In genomic region chr2:32776192-32776591, GRCm38 (mm10) we compare ENCODE assay signal across 1 mouse cellular context.
TF ChIP-seq lines count a peak whose summit lies in the region.

No protein-coding gene starts in this region.

TF ChIP-seq in CH12.LX, 34 proteins besides CTCF, POLR2A, EP300 and RAD21 (continued from another document):
- TF ChIP-seq TBP (conservative IDR thresholded peaks at IDR 0.05; ENCODE audit: low read depth, low read length) (no peak), PAX5 (IDR thresholded peaks at IDR 0.05; ENCODE audit: low read length) (no peak), MXI1 (IDR thresholded peaks at IDR 0.05; ENCODE audit: low read depth, low read length) (no peak), TCF12 (IDR thresholded peaks at IDR 0.05; ENCODE audit: low read depth, low read length) (no peak), JUN (IDR thresholded peaks at IDR 0.05; ENCODE audit: insufficient read depth, low read depth, low read length) (no peak), ZKSCAN1 (IDR thresholded peaks at IDR 0.05; ENCODE audit: borderline replicate concordance, low read depth, low read length) (no peak)
